In genomic region chr2:91932160-91932711, GRCm38 (mm10) we compare ENCODE assay signal across 8 mouse cellular contexts. TPM values are rescaled to one million over a fixed set of nuclear protein-coding genes. Genes with fewer than 3 reads are reported as not detected.
DNase-seq lines count a peak whose midpoint lies in the region; ATAC-seq and TF ChIP-seq lines count a peak whose summit lies in the region.
"Had no signal": no experiment of that assay in that cellular context is flagged by ENCODE, and none has a peak within 500 bp of the region (broad histone marks: within the 10 kb centered on the region; RNA-seq: fewer than 3 reads in every experiment).

TSS of gene Mdk (minus strand) at chr2:91932297.

- TF ChIP-seq POLR2A in cerebellum, adult 2 months (IDR thresholded peaks at IDR 0.05; ENCODE audit: borderline replicate concordance, insufficient read depth, low read length) = no peak
- no peak for TF ChIP-seq POLR2A in embryonic fibroblast, embryonic 13.5 days (IDR thresholded peaks at IDR 0.05; ENCODE audit: low read depth, low read length)

- H3K4me1 ChIP-seq in cerebellum, adult 2 months (ENCODE audit: control insufficient read depth, insufficient read depth, low read length) = peaks cover 74% of the 10 kb centered on the region
- no peaks in the 10 kb centered on the region for H3K4me1 ChIP-seq in embryonic fibroblast, embryonic 13.5 days (ENCODE audit: control insufficient read depth, insufficient read depth, low read length)
- peaks cover 6% of the 10 kb centered on the region; the same call in 1 of the 2 replicates for H3K4me1 ChIP-seq in intestine, postnatal 0 days (replicated peaks; ENCODE audit: control insufficient read depth, insufficient read depth, low read length)
- H3K4me1 ChIP-seq in midbrain, embryonic 11.5 days (ENCODE audit: control insufficient read depth, insufficient read depth, low read length) = peaks cover 34% of the 10 kb centered on the region

- H3K9ac ChIP-seq in intestine, postnatal 0 days (ENCODE audit: low read depth, low read length) = peak within 1 kb of the TSS; percentile 56
- peak within 1 kb of the TSS; percentile 99 for H3K9ac ChIP-seq in midbrain, embryonic 11.5 days (ENCODE audit: low read length)

- 37% methylated on average over 16 of the region's 16 CpGs for WGBS in cerebellum, adult 2 months
- WGBS in intestine, postnatal 0 days = 11% methylated on average over 15 of the region's 16 CpGs
- WGBS in midbrain, embryonic 11.5 days = under 1% methylated on average over 16 of the region's 16 CpGs

- no peaks in the 10 kb centered on the region for H3K9me3 ChIP-seq in intestine, postnatal 0 days (ENCODE audit: control insufficient read depth)
- no peaks in the 10 kb centered on the region for H3K9me3 ChIP-seq in midbrain, embryonic 11.5 days (ENCODE audit: control insufficient read depth, low read length)

- DNase-seq in left cerebral cortex, adult 18-20 months (ENCODE audit: low spot score in 2 of 2) = no peak
- no peak for DNase-seq in left cerebral cortex, adult 9 months (ENCODE audit: low spot score in 2 of 2)
- peak; percentile 30 to 35 for DNase-seq in cerebellum, adult 2 months
- DNase-seq in midbrain, embryonic 11.5 days (ENCODE audit: low spot score, missing footprints) = peak; percentile 96
- DNase-seq in frontal cortex, postnatal 14 days (ENCODE audit: low spot score in 2 of 2) = no peak

- no peaks in the 10 kb centered on the region for H3K27me3 ChIP-seq in cerebellum, adult 2 months (ENCODE audit: control insufficient read depth, insufficient read depth, low read length)
- H3K27me3 ChIP-seq in intestine, postnatal 0 days (replicated peaks; ENCODE audit: control insufficient read depth, insufficient read depth, low read length) = no peaks in the 10 kb centered on the region
- no peaks in the 10 kb centered on the region for H3K27me3 ChIP-seq in midbrain, embryonic 11.5 days (ENCODE audit: control insufficient read depth, insufficient read depth, low read length)

- peak within 1 kb of the TSS; percentile 57 for H3K27ac ChIP-seq in cerebellum, adult 2 months (ENCODE audit: insufficient read depth, low read length)
- H3K27ac ChIP-seq in embryonic fibroblast, embryonic 13.5 days (ENCODE audit: insufficient read depth, low read length) = no peak within 1 kb of the TSS
- no peak within 1 kb of the TSS; the same call in none of the 2 replicates for H3K27ac ChIP-seq in intestine, postnatal 0 days (ENCODE audit: low read depth, low read length)
- peak within 1 kb of the TSS; percentile 98 for H3K27ac ChIP-seq in midbrain, embryonic 11.5 days (ENCODE audit: low read depth, low read length)

- peak within 1 kb of the TSS; percentile 2 for H3K4me3 ChIP-seq in cerebellum, adult 2 months (replicated peaks; ENCODE audit: insufficient read depth, low read depth, low read length)
- H3K4me3 ChIP-seq in embryonic fibroblast, embryonic 13.5 days (ENCODE audit: insufficient read depth, low read length) = peak within 1 kb of the TSS; percentile 11
- peak within 1 kb of the TSS; percentile 49 for H3K4me3 ChIP-seq in intestine, postnatal 0 days (ENCODE audit: low read depth, low read length)
- peak within 1 kb of the TSS; percentile 84 for H3K4me3 ChIP-seq in midbrain, embryonic 11.5 days (ENCODE audit: low read depth, low read length)

- no peak for TF ChIP-seq CTCF in cerebellum, adult 2 months (IDR thresholded peaks at IDR 0.05; ENCODE audit: borderline replicate concordance, insufficient read depth, low read depth, low read length)
- no peak for TF ChIP-seq CTCF in embryonic fibroblast, embryonic 13.5 days (IDR thresholded peaks at IDR 0.05; ENCODE audit: borderline replicate concordance, insufficient read depth, low read length)
- TF ChIP-seq CTCF in intestine, postnatal 0 days (IDR thresholded peaks at IDR 0.05; ENCODE audit: low read depth) = no peak

- ATAC-seq in intestine, postnatal 0 days = no peak
- ATAC-seq in midbrain, embryonic 11.5 days (ENCODE audit: low FRiP score) = peak; percentile 17

- H3K36me3 ChIP-seq in intestine, postnatal 0 days (ENCODE audit: control insufficient read depth, insufficient read depth) = peaks cover 45% of the 10 kb centered on the region
- peaks cover 3% of the 10 kb centered on the region; the same call in 1 of the 2 replicates for H3K36me3 ChIP-seq in midbrain, embryonic 11.5 days (ENCODE audit: control insufficient read depth, insufficient read depth, low read length)

- peak within 1 kb of the TSS; percentile 65 for H3K4me2 ChIP-seq in intestine, postnatal 0 days (replicated peaks; ENCODE audit: low read depth)
- H3K4me2 ChIP-seq in midbrain, embryonic 11.5 days = peak within 1 kb of the TSS; percentile 94

RNA-seq across cellular contexts. Expression of gene Mdk, which starts in this region (rescaled TPM):
- 10 to 100 TPM; 19.0 to 23.8 TPM for total RNA-seq in left cerebral cortex, adult 18-20 months (2021)
- polyA plus RNA-seq in cerebellum, adult 2 months (2012; rRNA removed) = 77.8 and 78.9 TPM in 2 replicates
- polyA plus RNA-seq in embryonic fibroblast, embryonic 13.5 days (2011; ENCODE audit: insufficient read length, low read depth, missing spikeins) = 29.2 and 148 TPM in 2 replicates
- 119 and 128 TPM in 2 replicates for polyA plus RNA-seq in intestine, postnatal 0 days (2015; fragmentation: Nextera tagmentation; extraction: Ambion mirVana)
- 926 and 968 TPM in 2 replicates for polyA plus RNA-seq in midbrain, embryonic 11.5 days (2014; fragmentation: Nextera tagmentation; extraction: Ambion mirVana)
- total RNA-seq: common myeloid progenitor, adult 5-6 weeks had no signal

Comparison
In these comparisons a context has a peak if more than half of its experiments do, and no peak if none do; other contexts are left out.
1. DNase-seq: peak in cerebellum, adult 2 months (2 of 2) and midbrain, embryonic 11.5 days (single experiment); none in left cerebral cortex, adult 18-20 months (0 of 2), left cerebral cortex, adult 9 months (0 of 2) and frontal cortex, postnatal 14 days (0 of 2).
2. H3K27ac ChIP-seq: peak in cerebellum, adult 2 months (single experiment) and midbrain, embryonic 11.5 days (single experiment); none in embryonic fibroblast, embryonic 13.5 days (single experiment) and intestine, postnatal 0 days (single experiment).
3. H3K4me3 ChIP-seq: peak in every context shown above with its lines; median percentile 84 in midbrain, embryonic 11.5 days; 49 in intestine, postnatal 0 days; 11 in embryonic fibroblast, embryonic 13.5 days; 2 in cerebellum, adult 2 months.